10 mouse cellular contexts compared by ENCODE assay signal in the genomic region with DNA sequence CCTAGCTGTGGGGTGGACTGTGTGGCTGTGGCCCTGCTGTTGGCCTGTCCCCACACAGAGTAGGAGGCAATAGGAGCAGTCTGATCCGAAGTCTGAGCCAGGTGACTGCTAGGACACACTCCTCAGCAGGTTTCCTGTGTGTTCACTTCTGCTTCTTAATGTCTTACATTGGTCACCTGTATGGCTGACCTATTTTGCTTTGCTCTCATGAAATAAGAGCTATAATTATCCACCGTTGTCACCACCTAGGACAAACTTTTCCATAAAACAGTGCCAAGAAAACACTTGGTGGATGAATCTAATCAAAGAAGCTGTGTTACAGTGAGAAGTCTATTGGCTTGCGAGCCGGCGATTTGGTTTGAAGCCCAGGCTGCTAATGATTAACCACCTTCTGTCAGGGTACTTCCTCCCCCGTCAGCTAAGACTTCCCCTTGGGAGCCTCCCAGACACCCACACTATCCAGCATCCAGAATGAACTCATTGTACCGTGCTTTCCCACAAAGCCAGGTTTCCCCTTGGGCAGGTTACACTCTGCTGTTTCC. TPM values are rescaled to one million over a fixed set of nuclear protein-coding genes. Genes with fewer than 3 reads are reported as not detected.
DNase-seq lines count a peak whose midpoint lies in the region; ATAC-seq and TF ChIP-seq lines count a peak whose summit lies in the region.
"Had no signal": no experiment of that assay in that cellular context is flagged by ENCODE, and none has a peak within 500 bp of the region (broad histone marks: within the 10 kb centered on the region; RNA-seq: fewer than 3 reads in every experiment).

No protein-coding gene starts in this region.

- H3K36me3 ChIP-seq in kidney, embryonic 16.5 days (ENCODE audit: insufficient read depth, low read length) = no peaks in the 10 kb centered on the region
- H3K36me3 ChIP-seq: embryonic facial prominence, embryonic 10.5 days had no signal

- H3K9ac ChIP-seq in kidney, embryonic 16.5 days (replicated peaks; ENCODE audit: low read length) = no peak overlapping the region

- DNase-seq in gastrocnemius, adult 2 months = peak; percentile 34
- DNase-seq in gastrocnemius, postnatal 36 days = no peak
- peak; percentile 85 for DNase-seq in brain, embryonic 14.5 days (ENCODE audit: low read depth)
- DNase-seq in heart, adult 9 months (ENCODE audit: low spot score in 2 of 2) = peak; percentile 65 to 68
- DNase-seq in thymus, adult 18-20 months = no peak

- no peak for TF ChIP-seq POLR2A in brain, embryonic 14.5 days (IDR thresholded peaks at IDR 0.05; ENCODE audit: borderline replicate concordance, extremely low read depth, insufficient read depth, insufficient read length, poor library complexity, severe bottlenecking)

- H3K4me1 ChIP-seq in kidney, embryonic 16.5 days (ENCODE audit: insufficient read depth, low read length) = peaks cover 6% of the 10 kb centered on the region; the same call in 1 of the 2 replicates
- H3K4me1 ChIP-seq: embryonic facial prominence, embryonic 10.5 days had no signal

- no peak for TF ChIP-seq CTCF in gastrocnemius, adult 2 months (IDR thresholded peaks at IDR 0.05)
- no peak for TF ChIP-seq CTCF in brain, embryonic 14.5 days (IDR thresholded peaks at IDR 0.05; ENCODE audit: borderline replicate concordance, extremely low read depth, insufficient read depth, insufficient read length)

- peak; percentile 84 for ATAC-seq in kidney, embryonic 16.5 days (ENCODE audit: low FRiP score, low TSS enrichment)
- no peak for ATAC-seq in inflammation-experienced regulatory T-cells, adult 6 months
- ATAC-seq in monocyte, adult 5-6 weeks (replicated peaks; ENCODE audit: insufficient number of reproducible peaks, low FRiP score, low TSS enrichment, poor library complexity, severe bottlenecking) = no peak

- H3K4me3 ChIP-seq in gastrocnemius, adult 2 months = no peak overlapping the region
- no peak overlapping the region for H3K4me3 ChIP-seq in kidney, embryonic 16.5 days (ENCODE audit: low read length)
- H3K4me3 ChIP-seq: embryonic facial prominence, embryonic 10.5 days had no signal

- 25% methylated on average over 7 of the region's 7 CpGs for WGBS in kidney, embryonic 16.5 days

- peak overlapping the region; percentile 70 for H3K27ac ChIP-seq in gastrocnemius, adult 2 months
- H3K27ac ChIP-seq in kidney, embryonic 16.5 days (ENCODE audit: low read length) = no peak overlapping the region; the same call in 1 of the 2 replicates
- H3K27ac ChIP-seq: embryonic facial prominence, embryonic 10.5 days had no signal

- H3K27me3 ChIP-seq in kidney, embryonic 16.5 days (ENCODE audit: insufficient read depth, low read length) = no peaks in the 10 kb centered on the region

- no peaks in the 10 kb centered on the region for H3K9me3 ChIP-seq in kidney, embryonic 16.5 days (ENCODE audit: low read length)
- H3K9me3 ChIP-seq: embryonic facial prominence, embryonic 10.5 days had no signal

- H3K4me2 ChIP-seq in kidney, embryonic 16.5 days (replicated peaks; ENCODE audit: low read depth, low read length) = peak overlapping the region; percentile 9; the same call in 1 of the 2 replicates
- H3K4me2 ChIP-seq: midbrain, embryonic 11.5 days had no signal

- intact Hi-C loops in gastrocnemius, adult 2 months (cut with DNase I) = no loop called here
- intact Hi-C loops in gastrocnemius, postnatal 36 days (cut with DNase I) = no loop called here

RNA-seq across cellular contexts. Expression of a gene that starts 14.5 kb away (rescaled TPM):
- total RNA-seq in gastrocnemius, adult 2 months (2021) = 1 to 10 TPM; 3.0 to 9.5 TPM
- total RNA-seq in gastrocnemius, postnatal 36 days (2021) = 1 to 10 TPM; 6.9 to 7.9 TPM
- 42.1 and 52.2 TPM in 2 replicates for polyA plus RNA-seq in brain, embryonic 14.5 days (2012; rRNA removed)
- 26.0 and 33.2 TPM in 2 replicates for polyA plus RNA-seq in kidney, embryonic 16.5 days (2015; fragmentation: Nextera tagmentation; extraction: Ambion mirVana)
- polyA plus RNA-seq in inflammation-experienced regulatory T-cells, adult 6 months (2017; shearing (Covaris generic)) = 10 to 100 TPM; 22.9 to 54.9 (median 28.7) TPM
- 463 to 869 TPM (median 773 TPM) in 3 replicates for total RNA-seq in monocyte, adult 5-6 weeks (2017)

Comparison
In these comparisons a context has a peak if more than half of its experiments do, and no peak if none do; other contexts are left out.
1. DNase-seq: peak in gastrocnemius, adult 2 months (single experiment), brain, embryonic 14.5 days (single experiment) and heart, adult 9 months (2 of 2); none in gastrocnemius, postnatal 36 days (0 of 2) and thymus, adult 18-20 months (0 of 2).
2. RNA of a gene that starts 14.5 kb away (total RNA-seq): 463 to 869 TPM in monocyte, adult 5-6 weeks; 3.0 to 9.5 TPM in gastrocnemius, adult 2 months and 6.9 to 7.9 TPM in gastrocnemius, postnatal 36 days; every median in the first group is over 10 times any median in the second.